Comparison of ENCODE assay signal across 21 mouse cellular contexts in the genomic region with DNA sequence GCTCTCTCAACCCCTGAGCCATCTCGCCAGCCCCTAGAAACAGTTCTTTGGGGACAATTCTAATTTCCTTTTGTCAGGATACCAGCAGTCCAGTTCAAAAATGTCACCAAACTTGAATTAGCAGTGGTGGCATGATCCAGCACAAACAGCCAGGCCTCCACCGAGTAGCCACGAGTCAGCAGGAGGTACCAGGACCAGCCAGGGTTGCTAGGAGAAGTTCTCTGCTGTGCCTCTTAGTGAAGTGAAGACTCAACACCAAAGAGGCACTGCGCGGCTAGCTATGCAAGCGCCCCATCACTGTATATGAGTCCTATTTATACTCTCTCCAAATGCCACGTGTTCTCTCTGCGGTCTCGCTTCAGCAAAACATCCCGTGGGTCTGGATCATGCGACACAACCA. TPM values are rescaled to one million over a fixed set of nuclear protein-coding genes. Genes with fewer than 3 reads are reported as not detected.
DNase-seq lines count a peak whose midpoint lies in the region; ATAC-seq and TF ChIP-seq lines count a peak whose summit lies in the region.
"Had no signal": no experiment of that assay in that cellular context is flagged by ENCODE, and none has a peak within 500 bp of the region (broad histone marks: within the 10 kb centered on the region; RNA-seq: fewer than 3 reads in every experiment).

No protein-coding gene starts in this region.

- no peak overlapping the region for H3K9ac ChIP-seq in liver, embryonic 11.5 days (ENCODE audit: low read depth, low read length)
- no peak overlapping the region for H3K9ac ChIP-seq in liver, postnatal 0 days (replicated peaks)
- H3K9ac ChIP-seq: embryonic facial prominence, embryonic 12.5 days; embryonic facial prominence, embryonic 15.5 days; forebrain, embryonic 13.5 days; hindbrain, embryonic 13.5 days had no signal

- no peak for TF ChIP-seq CTCF in liver, postnatal 0 days (IDR thresholded peaks at IDR 0.05; ENCODE audit: low read depth)

- no peaks in the 10 kb centered on the region for H3K9me3 ChIP-seq in heart, embryonic 10.5 days
- no peaks in the 10 kb centered on the region for H3K9me3 ChIP-seq in liver, embryonic 11.5 days (ENCODE audit: control insufficient read depth, low read length)
- no peaks in the 10 kb centered on the region for H3K9me3 ChIP-seq in liver, postnatal 0 days (ENCODE audit: low read length)
- H3K9me3 ChIP-seq: embryonic facial prominence, embryonic 12.5 days; embryonic facial prominence, embryonic 15.5 days; forebrain, embryonic 13.5 days; hindbrain, embryonic 13.5 days had no signal

- H3K4me2 ChIP-seq in liver, embryonic 11.5 days: no peak overlapping the region
- no peak overlapping the region for H3K4me2 ChIP-seq in liver, postnatal 0 days (ENCODE audit: low read depth, low read length)
- H3K4me2 ChIP-seq: embryonic facial prominence, embryonic 12.5 days; embryonic facial prominence, embryonic 15.5 days; forebrain, embryonic 13.5 days; heart, embryonic 11.5 days; hindbrain, embryonic 13.5 days had no signal

- no peak overlapping the region for H3K4me3 ChIP-seq in heart, embryonic 10.5 days
- H3K4me3 ChIP-seq in liver, embryonic 11.5 days (ENCODE audit: low read depth, low read length): no peak overlapping the region
- H3K4me3 ChIP-seq in liver, postnatal 0 days (ENCODE audit: low read depth, low read length): no peak overlapping the region
- H3K4me3 ChIP-seq: embryonic facial prominence, embryonic 12.5 days; embryonic facial prominence, embryonic 15.5 days; forebrain, embryonic 13.5 days; hindbrain, embryonic 13.5 days had no signal

- H3K36me3 ChIP-seq in heart, embryonic 10.5 days: no peaks in the 10 kb centered on the region
- no peaks in the 10 kb centered on the region for H3K36me3 ChIP-seq in liver, embryonic 11.5 days (ENCODE audit: control insufficient read depth, insufficient read depth, low read length)
- H3K36me3 ChIP-seq in liver, postnatal 0 days (replicated peaks; ENCODE audit: insufficient read depth, low read length): no peaks in the 10 kb centered on the region
- H3K36me3 ChIP-seq: embryonic facial prominence, embryonic 12.5 days; embryonic facial prominence, embryonic 15.5 days; hindbrain, embryonic 13.5 days had no signal

- no peak for TF ChIP-seq EP300 in liver, postnatal 0 days (IDR thresholded peaks at IDR 0.05; ENCODE audit: low read depth)

- H3K27me3 ChIP-seq in heart, embryonic 10.5 days (ENCODE audit: insufficient read depth, poor library complexity, severe bottlenecking): no peaks in the 10 kb centered on the region
- H3K27me3 ChIP-seq in liver, embryonic 11.5 days (replicated peaks; ENCODE audit: control insufficient read depth, insufficient read depth, low read length): no peaks in the 10 kb centered on the region
- H3K27me3 ChIP-seq in liver, postnatal 0 days (ENCODE audit: insufficient read depth, low read length): no peaks in the 10 kb centered on the region
- H3K27me3 ChIP-seq: embryonic facial prominence, embryonic 12.5 days; embryonic facial prominence, embryonic 15.5 days; forebrain, embryonic 13.5 days; hindbrain, embryonic 13.5 days had no signal

- ATAC-seq in liver, embryonic 11.5 days (replicated peaks; ENCODE audit: low FRiP score): no peak
- no peak for ATAC-seq in liver, postnatal 0 days
- ATAC-seq: CD4-positive, CD25-positive, alpha-beta regulatory T cell, adult 4 months; forebrain, embryonic 13.5 days; forebrain, embryonic 16.5 days; hindbrain, embryonic 16.5 days; inflammation-experienced regulatory T-cells, adult 6 months; intestine, embryonic 16.5 days had no signal

- peak; percentile 46 to 55 for DNase-seq in cerebellum, postnatal 10 days
- no peak for DNase-seq in cerebellum, adult 9-10 months
- DNase-seq in heart, embryonic 10.5 days (ENCODE audit: low spot score): peak; percentile 50
- no peak for DNase-seq in heart, adult 9 months (ENCODE audit: low spot score in 2 of 2)
- DNase-seq in liver, embryonic 11.5 days (ENCODE audit: low spot score): peak; percentile 12
- DNase-seq in liver, postnatal 0 days: no peak
- DNase-seq: adrenal gland, adult 2 months; adrenal gland, postnatal 14 days; gastrocnemius, postnatal 25 days; heart, adult 18-20 months; kidney, adult 18-20 months had no signal

- no peak overlapping the region for H3K27ac ChIP-seq in heart, embryonic 10.5 days
- H3K27ac ChIP-seq in liver, embryonic 11.5 days (ENCODE audit: low read depth, low read length): no peak overlapping the region
- H3K27ac ChIP-seq in liver, postnatal 0 days (ENCODE audit: low read depth): no peak overlapping the region
- H3K27ac ChIP-seq: embryonic facial prominence, embryonic 12.5 days; embryonic facial prominence, embryonic 15.5 days; forebrain, embryonic 13.5 days; hindbrain, embryonic 13.5 days had no signal

- H3K4me1 ChIP-seq in heart, embryonic 10.5 days: no peaks in the 10 kb centered on the region
- H3K4me1 ChIP-seq in liver, embryonic 11.5 days (replicated peaks; ENCODE audit: control insufficient read depth, insufficient read depth, low read length): no peaks in the 10 kb centered on the region
- no peaks in the 10 kb centered on the region for H3K4me1 ChIP-seq in liver, postnatal 0 days (ENCODE audit: insufficient read depth)
- H3K4me1 ChIP-seq: embryonic facial prominence, embryonic 12.5 days; embryonic facial prominence, embryonic 15.5 days; forebrain, embryonic 13.5 days; hindbrain, embryonic 13.5 days had no signal

- WGBS in heart, embryonic 10.5 days: 63% methylated on average over 11 of the region's 11 CpGs
- WGBS in liver, embryonic 11.5 days: 74% methylated on average over 11 of the region's 11 CpGs
- WGBS in liver, postnatal 0 days (ENCODE audit: insufficient replicate concordance): 74% methylated on average over 11 of the region's 11 CpGs

RNA-seq across cellular contexts. Expression of gene Cisd1, which starts 28.7 kb away (rescaled TPM):
- 127 and 162 TPM in 2 replicates for polyA plus RNA-seq in heart, embryonic 10.5 days (2016; fragmentation: Nextera tagmentation; extraction: Ambion mirVana)
- 129 TPM in 2 replicates for polyA plus RNA-seq in liver, embryonic 11.5 days (2014; fragmentation: Nextera tagmentation; extraction: Ambion mirVana)
- polyA plus RNA-seq in liver, postnatal 0 days (2015; fragmentation: Nextera tagmentation; extraction: Ambion mirVana): 261 and 297 TPM in 2 replicates

RNA-seq across cellular contexts. Expression of gene Ube2d1, which starts 31.0 kb away (rescaled TPM):
- 59.7 and 65.2 TPM in 2 replicates for polyA plus RNA-seq in heart, embryonic 10.5 days (2016; fragmentation: Nextera tagmentation; extraction: Ambion mirVana)
- 34.7 and 41.6 TPM in 2 replicates for polyA plus RNA-seq in liver, embryonic 11.5 days (2014; fragmentation: Nextera tagmentation; extraction: Ambion mirVana)
- 6.9 and 8.8 TPM in 2 replicates for polyA plus RNA-seq in liver, postnatal 0 days (2015; fragmentation: Nextera tagmentation; extraction: Ambion mirVana)

RNA-seq across cellular contexts. Expression of gene Ipmk, which starts 31.5 kb away (rescaled TPM):
- polyA plus RNA-seq in heart, embryonic 10.5 days (2016; fragmentation: Nextera tagmentation; extraction: Ambion mirVana): 10.6 and 11.7 TPM in 2 replicates
- polyA plus RNA-seq in liver, embryonic 11.5 days (2014; fragmentation: Nextera tagmentation; extraction: Ambion mirVana): 18.2 and 21.0 TPM in 2 replicates
- polyA plus RNA-seq in liver, postnatal 0 days (2015; fragmentation: Nextera tagmentation; extraction: Ambion mirVana): 9.4 and 10.9 TPM in 2 replicates

Comparison
In these comparisons a context has a peak if more than half of its experiments do, and no peak if none do; other contexts are left out.
1. DNase-seq: peak in cerebellum, postnatal 10 days (2 of 2), heart, embryonic 10.5 days (single experiment) and liver, embryonic 11.5 days (single experiment); none in cerebellum, adult 9-10 months (single experiment), heart, adult 9 months (0 of 2) and liver, postnatal 0 days (single experiment).